Mouse (Mus musculus) bone marrow macrophage, adult 2 months (primary cell): ENCODE results near the gene Zfp120.

Experiments used
- CTCF ChIP-seq: IDR thresholded peaks from 2 replicates; pipeline ENCODE4 v1.5.1; 2012; ENCODE audit warnings: low read depth, mild to moderate bottlenecking, low read length, moderate library complexity
- POLR2A ChIP-seq: IDR thresholded peaks from 2 replicates; pipeline ENCODE4 v1.6.1; 2012; ENCODE audit warnings: mild to moderate bottlenecking, low read depth, low read length, borderline replicate concordance

DNA sequence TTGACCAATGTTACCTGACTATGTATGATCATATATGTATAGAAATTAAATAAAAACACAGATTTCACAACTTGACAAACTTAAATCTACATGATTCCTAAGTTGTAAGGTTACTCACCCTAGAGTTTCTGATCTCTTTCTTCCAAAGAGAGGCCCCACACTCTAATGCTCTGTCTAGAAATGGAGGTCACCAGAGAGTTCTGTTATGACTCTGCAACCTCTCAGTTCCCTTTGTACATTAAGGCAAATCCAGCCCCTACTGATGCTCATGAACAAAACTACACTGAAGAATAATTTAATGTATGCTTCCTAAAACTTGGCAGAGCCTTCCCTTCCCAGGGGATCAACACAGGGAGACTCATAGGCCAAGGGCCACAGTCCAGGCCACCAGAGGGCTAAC, 30.2 kb upstream of the Zfp120 start:
- no peak for TF ChIP-seq CTCF
- no peak for TF ChIP-seq POLR2A
